Mouse (Mus musculus) right cerebral cortex, adult 18-20 months (tissue): ENCODE measurements at regions not wholly inside any gene's neighbourhood (a gene's known extent, or its start where the extent isn't known, plus 50 kb on each side); places are given as distances from the start of the nearest gene placed in this dataset.
A peak's percentile ranks its signal among the peaks of the same experiment; 100 is the strongest.

ENCODE experiments used
- DNase-seq: peaks from one replicate; pipeline ENCODE4 v3.0.0; 2022; ENCODE audit warnings: mixed read lengths

GRCm38 (mm10) chr7:133372695-133373094 is 229.3 kb downstream of the Tex36 start:
- no peak for DNase-seq

- no peak for DNase-seq
These were observed 231.4 kb downstream of the Tex36 start for GRCm38 (mm10) chr7:133370542-133370941.

GRCm38 (mm10) chr7:133364601-133365000 is 237.4 kb downstream of the Tex36 start:
- no peak for DNase-seq

- no peak for DNase-seq
These were observed 204.6 kb upstream of the Ctbp2 start for GRCm38 (mm10) chr7:133328717-133329116.

DNA sequence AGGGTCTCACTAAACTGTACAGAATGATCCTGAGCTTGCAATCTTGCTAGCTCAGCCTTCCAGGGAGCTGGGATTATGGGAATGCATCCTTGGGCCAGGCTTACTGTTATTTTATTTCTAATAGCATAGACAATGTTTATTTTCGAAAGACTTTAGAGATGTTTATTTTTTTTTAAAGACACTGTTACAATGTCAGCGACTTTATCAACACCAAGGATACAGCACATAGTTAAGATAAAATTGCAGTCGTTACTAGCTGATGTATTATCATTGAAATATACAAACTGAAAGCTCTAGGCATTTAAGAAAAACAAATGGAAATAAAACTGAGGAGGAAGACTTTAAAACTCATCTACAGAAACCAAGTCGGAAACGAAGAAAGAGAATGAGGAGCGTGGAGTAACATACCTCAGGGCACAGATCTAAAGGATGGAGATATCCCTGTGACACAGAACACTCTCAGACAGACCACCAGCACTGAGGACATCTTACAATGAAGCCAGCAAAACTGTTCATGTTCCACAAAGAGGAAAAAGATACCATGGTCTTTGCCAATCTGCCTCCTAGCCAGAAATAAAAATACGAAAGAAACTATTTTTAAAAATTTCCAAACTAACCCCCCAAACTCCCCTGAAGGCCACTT is 201.5 kb upstream of the Ctbp2 start:
- DNase-seq: no peak

DNA sequence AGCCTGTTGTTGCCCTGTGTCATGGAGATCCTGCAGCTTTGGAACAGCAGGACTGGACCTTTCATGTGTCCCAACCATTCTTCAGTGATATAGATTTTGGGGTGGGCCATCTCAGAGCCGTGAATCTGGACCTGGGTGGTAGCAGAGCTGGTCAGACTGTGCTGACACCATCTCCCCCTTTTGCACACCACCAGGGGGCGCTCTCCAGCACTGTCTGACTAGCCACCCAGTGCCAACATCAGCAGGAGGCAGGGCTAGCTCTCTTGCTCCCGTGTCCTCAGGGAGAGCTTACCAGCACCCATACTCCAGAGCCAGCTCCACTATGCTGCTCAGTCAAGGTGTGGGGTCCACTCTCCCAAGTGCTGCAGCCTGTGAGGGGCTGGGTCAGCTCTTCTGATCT is 199.8 kb upstream of the Ctbp2 start:
- no peak for DNase-seq

DNA sequence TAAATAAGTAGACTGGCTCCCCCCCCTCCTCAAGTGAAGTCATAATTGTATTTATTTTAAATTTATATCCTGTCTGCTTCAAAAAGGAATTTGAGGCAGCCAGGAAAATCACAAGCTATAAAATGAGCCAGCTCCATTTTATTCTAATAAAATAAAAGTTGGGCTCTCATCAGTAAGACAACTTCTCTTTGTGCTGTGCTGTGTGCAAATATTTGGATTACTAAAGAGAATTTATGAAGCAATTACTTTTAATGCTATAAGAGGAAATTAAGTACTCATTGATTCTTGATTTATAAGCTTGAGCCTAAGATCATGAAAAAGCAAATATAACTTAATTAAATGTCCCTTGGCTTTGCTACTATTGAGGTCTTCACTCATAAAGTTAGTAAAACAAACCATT is 193.4 kb upstream of the Ctbp2 start:
- no peak for DNase-seq

GRCm38 (mm10) chr7:133316701-133317475 is 192.7 kb upstream of the Ctbp2 start:
- no peak for DNase-seq

DNA sequence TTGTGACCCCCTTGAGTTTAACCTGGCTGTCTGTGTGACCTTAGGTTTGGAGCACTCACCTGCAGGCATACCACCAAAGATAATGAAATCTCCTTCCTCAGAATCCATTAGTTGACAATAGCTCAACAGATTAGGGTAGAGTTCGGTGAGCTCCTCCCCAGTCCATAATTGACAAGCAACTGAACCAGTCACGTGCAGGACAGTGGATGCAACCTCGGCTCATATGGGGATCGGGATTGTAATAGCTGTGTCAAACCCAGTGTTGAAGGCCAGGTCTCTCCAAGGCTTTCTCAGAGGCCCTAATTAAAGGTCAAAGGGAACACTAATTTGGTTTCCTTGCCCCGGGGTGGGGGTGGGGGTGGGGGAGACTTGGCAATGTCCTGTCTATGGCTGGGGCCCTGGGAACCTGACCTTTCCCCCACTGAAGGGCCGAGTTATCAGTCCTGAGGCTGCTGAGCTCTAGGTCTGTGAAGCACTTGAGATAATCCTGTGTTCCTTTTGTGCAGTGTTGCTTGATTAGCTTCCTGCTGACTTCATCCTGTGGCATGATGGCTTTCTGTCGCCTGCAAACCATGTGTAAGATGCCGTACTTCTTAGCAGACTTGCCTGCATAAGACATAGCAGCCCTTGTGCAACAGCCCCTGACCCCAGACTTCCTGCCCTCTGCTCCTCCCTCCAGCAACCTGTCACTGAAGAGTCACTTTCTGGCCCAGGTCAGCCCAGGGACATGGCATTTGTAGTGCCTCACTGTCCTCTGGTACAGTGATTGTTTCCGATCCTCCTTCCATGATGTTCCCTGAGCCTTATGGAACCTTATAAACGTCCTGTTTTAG is 191.3 kb upstream of the Ctbp2 start:
- no peak for DNase-seq

DNA sequence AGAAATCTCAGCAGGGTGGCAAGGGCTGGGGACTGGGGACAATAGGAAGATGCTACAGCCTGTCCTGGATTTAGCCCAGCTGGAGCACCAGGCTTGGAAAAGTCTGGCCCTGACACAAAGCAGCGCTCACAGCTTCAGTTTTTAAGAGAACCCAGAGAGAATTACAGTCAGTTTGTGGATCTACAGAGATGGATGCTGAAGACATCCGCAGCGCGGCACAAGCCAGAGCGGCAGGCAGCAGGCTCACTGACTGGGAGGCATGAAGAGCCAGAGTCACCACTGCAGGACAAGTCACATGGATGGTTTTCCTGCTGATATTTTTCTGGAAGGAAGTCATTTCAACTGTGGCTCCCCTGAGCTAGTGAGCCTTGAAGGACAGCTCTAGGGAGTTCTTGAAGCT is 189.0 kb upstream of the Ctbp2 start:
- DNase-seq: no peak

DNA sequence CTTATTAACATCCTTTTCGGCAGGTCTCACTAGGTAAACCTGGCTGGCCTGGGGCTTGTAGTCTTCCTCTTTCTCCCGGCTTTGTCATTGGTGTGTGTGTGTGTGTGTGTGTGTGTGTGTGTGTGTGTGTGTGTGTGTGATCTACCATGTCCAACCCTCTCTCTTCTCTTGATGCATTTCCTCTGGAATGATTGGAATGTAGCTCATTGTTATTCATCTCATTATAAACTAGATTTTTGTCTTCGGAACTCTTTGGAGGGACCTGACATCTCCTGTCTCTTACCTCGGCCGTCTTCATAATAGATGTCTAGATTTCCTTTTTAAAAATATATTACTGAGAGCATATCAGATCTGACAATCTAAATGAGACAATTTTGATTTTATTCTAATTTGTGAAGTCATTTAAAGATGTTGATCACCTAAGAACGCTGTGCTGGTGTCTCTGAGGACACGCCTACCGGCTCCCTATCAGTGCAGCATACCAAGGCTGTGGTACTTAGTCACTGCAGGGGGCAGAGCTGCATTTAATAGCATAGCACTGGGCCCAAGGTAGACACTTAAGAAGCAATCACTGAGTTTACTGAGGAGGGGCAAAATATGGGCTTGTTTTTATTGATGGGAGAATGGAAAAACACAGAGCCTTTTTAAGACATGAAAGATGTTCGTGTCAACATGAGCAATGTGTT is 187.1 kb upstream of the Ctbp2 start:
- DNase-seq: no peak

- no peak for DNase-seq
These were observed 180.3 kb upstream of the Ctbp2 start for GRCm38 (mm10) chr7:133304461-133304860.

DNA sequence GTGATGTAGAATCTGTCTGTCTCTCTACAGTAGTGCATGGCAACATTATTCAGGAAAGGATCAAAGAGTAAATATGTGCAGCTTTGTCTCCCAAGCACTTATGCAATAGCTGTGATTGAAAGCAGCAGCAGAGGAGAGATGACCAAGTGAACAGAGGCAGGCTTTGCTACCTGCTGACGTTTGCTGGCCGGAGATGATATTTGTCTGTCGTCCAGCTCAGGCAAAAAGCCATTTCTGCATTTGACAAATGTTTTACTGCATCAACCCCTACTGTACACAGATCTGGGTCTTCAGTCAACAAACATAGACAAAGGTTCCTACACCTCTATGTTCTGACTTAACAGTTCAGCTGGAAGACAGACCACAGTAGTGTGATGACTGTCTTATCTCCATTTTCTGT is 166.3 kb upstream of the Ctbp2 start:
- DNase-seq: no peak

DNA sequence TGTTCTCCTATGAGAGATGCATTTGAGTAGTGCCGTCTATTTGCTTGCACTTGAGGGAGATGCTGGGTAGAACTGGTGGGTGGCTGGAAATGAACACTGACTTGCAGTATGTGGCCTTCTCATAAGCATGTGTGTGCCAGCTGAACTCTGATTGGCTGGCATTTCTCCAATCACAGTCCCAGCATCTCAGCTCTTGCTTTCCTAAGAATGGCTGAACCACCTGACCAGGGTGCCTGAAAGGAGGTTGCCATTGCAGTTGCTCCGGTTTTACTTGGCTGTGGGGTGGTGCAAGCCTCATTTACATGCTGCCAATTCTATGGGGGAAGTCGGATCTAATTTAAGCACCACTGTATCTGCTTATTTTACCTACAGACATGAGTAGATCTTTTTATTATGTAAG is 164.1 kb upstream of the Ctbp2 start:
- peak; percentile 39 for DNase-seq

DNA sequence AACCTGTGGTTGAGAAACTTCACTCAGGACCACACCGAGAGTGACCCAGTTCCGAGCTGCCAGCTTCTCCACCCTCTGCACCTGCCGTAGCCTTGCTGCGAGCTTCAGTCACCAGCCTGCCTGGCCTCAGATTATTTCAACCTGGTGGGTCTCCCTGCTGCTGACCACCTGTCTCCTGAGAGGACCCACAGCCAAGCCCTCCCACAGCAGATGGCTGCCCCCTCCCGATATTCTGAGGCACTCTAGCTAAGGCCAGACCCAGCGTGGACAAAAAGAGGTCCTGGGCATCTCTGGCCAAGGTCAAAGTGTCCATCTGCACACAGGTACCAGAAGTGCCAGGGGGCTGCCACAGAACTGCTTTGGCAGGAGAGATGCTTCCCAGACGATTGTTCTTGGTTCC is 162.7 kb upstream of the Ctbp2 start:
- no peak for DNase-seq

- DNase-seq: no peak
These were observed 162.1 kb upstream of the Ctbp2 start for GRCm38 (mm10) chr7:133286216-133286615.

- peak; percentile 9 for DNase-seq
These were observed 138.0 kb upstream of the Ctbp2 start for GRCm38 (mm10) chr7:133262161-133262560.

- DNase-seq: no peak
These were observed 135.0 kb upstream of the Ctbp2 start for GRCm38 (mm10) chr7:133259143-133259542.

DNA sequence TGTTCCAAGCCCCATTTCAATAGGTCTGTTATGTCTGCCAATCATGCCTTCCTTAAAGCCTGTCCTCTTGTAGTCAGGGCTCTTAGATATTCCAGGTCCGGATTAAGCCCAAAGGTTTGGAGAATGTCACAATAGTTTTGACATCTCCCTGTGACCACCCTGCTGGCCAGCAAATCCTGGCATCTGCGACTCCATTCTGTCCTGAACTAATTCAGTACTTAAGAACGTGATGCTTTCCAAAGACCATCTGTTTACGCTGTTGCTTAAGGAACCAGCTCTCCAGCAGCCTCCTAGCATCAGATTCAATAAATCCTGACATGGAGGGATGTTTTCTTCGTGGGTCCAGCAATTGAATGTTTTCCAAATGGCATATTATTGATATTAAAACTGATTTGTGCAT is 132.7 kb upstream of the Ctbp2 start:
- no peak for DNase-seq

DNA sequence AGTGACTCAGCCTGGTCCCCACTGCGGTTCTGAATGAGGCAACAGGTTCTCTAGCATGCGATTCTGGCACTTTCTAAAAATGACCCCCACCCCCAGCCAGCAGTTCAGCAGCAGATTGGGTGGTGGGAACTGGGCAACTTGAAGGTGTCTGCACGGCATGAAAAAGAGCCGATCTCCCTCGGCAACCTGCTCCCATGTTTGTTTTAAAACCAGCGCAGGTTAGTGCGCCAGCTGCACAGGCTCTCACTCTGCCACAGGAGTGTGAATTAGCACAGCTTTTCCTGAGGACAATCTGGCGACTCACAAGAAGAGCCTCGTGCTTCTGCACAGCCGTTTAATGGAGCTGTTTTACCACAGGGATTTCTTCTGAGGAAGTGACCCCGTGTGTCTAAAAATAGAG is 120.4 kb upstream of the Ctbp2 start:
- DNase-seq: peak; percentile 48

GRCm38 (mm10) chr7:133234326-133234725 is 110.2 kb upstream of the Ctbp2 start:
- peak; percentile 27 for DNase-seq

DNA sequence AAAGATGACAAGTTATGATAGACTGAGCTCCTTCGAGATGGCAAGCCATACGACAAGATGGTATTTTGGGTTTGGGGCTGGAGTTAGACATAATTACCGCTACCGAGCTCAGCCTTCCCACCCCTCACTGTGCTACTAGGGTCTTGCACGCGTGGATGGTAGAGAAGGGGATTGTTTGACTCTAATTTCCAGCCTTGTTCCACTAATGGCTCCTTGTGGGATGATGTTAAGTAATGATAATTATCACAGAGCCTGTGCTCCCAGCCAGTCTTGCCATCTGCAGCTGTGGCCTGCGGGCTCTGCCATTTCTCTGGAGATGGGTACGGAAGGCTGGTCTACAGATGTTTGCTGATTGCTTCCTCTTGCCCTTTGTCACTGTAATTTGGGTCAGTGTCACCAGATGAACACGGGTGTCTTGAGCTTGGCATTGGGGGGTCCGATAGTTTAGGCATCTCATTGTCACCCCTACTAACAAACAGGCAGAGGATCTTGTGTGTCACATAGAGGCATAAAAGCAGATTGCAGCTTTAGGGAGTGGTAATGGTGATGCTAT is 108.8 kb upstream of the Ctbp2 start:
- no peak for DNase-seq

- no peak for DNase-seq
These were observed 106.7 kb upstream of the Ctbp2 start for GRCm38 (mm10) chr7:133230806-133231205.
